ENCODE assay signal across 8 mouse cellular contexts in the genomic region with DNA sequence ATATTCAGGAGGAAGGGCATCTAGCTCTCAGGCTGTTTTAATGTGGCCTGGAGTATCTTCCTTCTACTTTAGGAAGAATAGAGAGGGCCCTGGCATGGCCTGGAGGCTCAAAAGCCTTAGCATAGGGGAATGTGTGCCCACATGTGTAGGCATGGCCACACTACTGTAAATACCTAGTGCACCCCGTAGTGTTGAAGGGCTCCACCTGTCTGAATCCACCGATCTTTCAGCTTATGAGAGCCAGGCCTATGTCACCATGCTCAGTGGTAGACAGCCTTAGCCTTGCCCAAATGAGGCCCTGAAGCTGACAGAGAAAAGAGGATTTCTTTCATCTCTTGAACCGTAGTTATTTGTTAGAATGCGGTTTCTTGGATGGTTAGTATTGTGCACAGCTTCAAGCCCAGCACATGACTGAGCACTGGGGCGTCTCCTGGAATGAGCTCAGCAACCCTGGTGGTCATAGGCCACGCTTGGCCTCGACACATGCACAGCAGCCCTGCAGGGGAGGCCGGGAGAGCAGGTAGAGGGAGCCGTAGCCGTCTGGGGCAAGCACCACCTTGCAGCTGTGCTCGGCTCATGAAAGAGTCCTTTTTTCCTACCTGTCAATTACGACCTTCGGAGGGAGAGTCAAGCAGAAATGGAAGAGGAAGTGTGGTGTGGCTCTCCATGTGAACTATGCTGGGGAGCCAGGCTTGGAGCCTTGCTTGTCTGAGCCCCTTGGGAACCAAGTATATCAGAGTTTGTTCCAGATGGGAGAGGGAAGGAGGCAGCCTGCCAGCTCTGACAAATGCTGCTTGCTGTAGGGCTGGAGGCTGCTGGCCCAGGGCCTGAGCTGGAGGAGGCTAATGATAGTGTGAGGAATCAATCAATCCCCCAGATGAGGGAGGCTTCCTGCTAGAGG. TPM values are rescaled to one million over a fixed set of nuclear protein-coding genes. Genes with fewer than 3 reads are reported as not detected.
A peak's percentile ranks its signal among the peaks of the same experiment; 100 is the strongest.
DNase-seq lines count a peak whose midpoint lies in the region; ATAC-seq and TF ChIP-seq lines count a peak whose summit lies in the region.

No protein-coding gene starts in this region.

- intact Hi-C loops in gastrocnemius, postnatal 36 days (cut with DNase I), result no loop called here

- H3K27me3 ChIP-seq in hindbrain, postnatal 0 days (ENCODE audit: insufficient read depth, low read length), result no peaks in the 10 kb centered on the region

- peak overlapping the region; percentile 38; the same call in 1 of the 2 replicates for H3K27ac ChIP-seq in hindbrain, postnatal 0 days

- H3K4me1 ChIP-seq in hindbrain, postnatal 0 days (ENCODE audit: insufficient read depth, low read length), result peaks cover 12% of the 10 kb centered on the region

- WGBS in hindbrain, postnatal 0 days, result 26% methylated on average over 13 of the region's 13 CpGs

- ATAC-seq in hindbrain, postnatal 0 days, result peak; percentile 88
- ATAC-seq in activated CD4-positive, CD25-positive, alpha-beta regulatory T cell, adult 4 months, result no peak

- H3K36me3 ChIP-seq in hindbrain, postnatal 0 days (ENCODE audit: insufficient read depth, low read length), result no peaks in the 10 kb centered on the region

- H3K4me2 ChIP-seq in hindbrain, postnatal 0 days (ENCODE audit: low read depth, low read length), result 0 out of 2 replicates have a peak overlapping the region, but pooled peaks have one; percentile 10

- H3K9me3 ChIP-seq in hindbrain, postnatal 0 days (ENCODE audit: low read length), result no peaks in the 10 kb centered on the region

- peak; percentile 85 for DNase-seq in adipocyte (ENCODE audit: low spot score)
- peak; percentile 36 for DNase-seq in cerebellum, adult 9-11 months
- DNase-seq in gastrocnemius, postnatal 36 days, result peak; percentile 80 to 85
- peak; percentile 90 for DNase-seq in hindbrain, postnatal 0 days (ENCODE audit: low spot score)
- DNase-seq in left cerebral cortex, adult 11 months (ENCODE audit: low spot score), result peak; percentile 79
- DNase-seq in lung, postnatal 14 days, result peak; percentile 85
- DNase-seq in right cerebral cortex, postnatal 4 days, result peak; percentile 83

- H3K4me3 ChIP-seq in hindbrain, postnatal 0 days (ENCODE audit: low read length), result no peak overlapping the region

- no peak overlapping the region for H3K9ac ChIP-seq in hindbrain, postnatal 0 days (replicated peaks; ENCODE audit: low read length)

- no peak; the same call in 1 of the 2 replicates for TF ChIP-seq CTCF in hindbrain, postnatal 0 days (IDR thresholded peaks at IDR 0.05; ENCODE audit: low read depth)

RNA-seq across cellular contexts. Expression of gene St6gal1, which starts 15.8 kb away (rescaled TPM):
- total RNA-seq in gastrocnemius, postnatal 36 days (2021), result 1 to 10 TPM; 2.4 to 3.2 TPM
- total RNA-seq in hindbrain, postnatal 0 days (2014; rRNA removed), result 23.9 and 39.9 TPM in 2 replicates
- 10.4 and 11.6 TPM in 2 replicates for polyA plus RNA-seq in hindbrain, postnatal 0 days (2015; fragmentation: Nextera tagmentation; extraction: Ambion mirVana)
- polyA plus RNA-seq in activated CD4-positive, CD25-positive, alpha-beta regulatory T cell, adult 4 months (2017; shearing (Covaris generic)), result 10 to 100 TPM; 68.6 to 88.1 TPM

Comparison
In these comparisons a context has a peak if more than half of its experiments do, and no peak if none do; other contexts are left out.
1. DNase-seq: peak in every context shown above with its lines; median percentile 90 in hindbrain, postnatal 0 days; 85 in adipocyte; 85 in lung, postnatal 14 days; 83 in right cerebral cortex, postnatal 4 days; 82 in gastrocnemius, postnatal 36 days; 79 in left cerebral cortex, adult 11 months; 36 in cerebellum, adult 9-11 months.